Mouse (Mus musculus) embryonic fibroblast, embryonic 13.5 days (primary cell): ENCODE measurements at regions not wholly inside any gene's neighbourhood (a gene's known extent, or its start where the extent isn't known, plus 50 kb on each side); places are given as distances from the start of the nearest gene placed in this dataset.

ENCODE experiments used
- CTCF ChIP-seq: IDR thresholded peaks from 2 replicates; pipeline ENCODE4 v1.5.1; 2011; ENCODE audit warnings: mild to moderate bottlenecking, control low read depth, low read length, moderate library complexity, borderline replicate concordance; ENCODE audit not compliant: insufficient read depth
- POLR2A ChIP-seq: IDR thresholded peaks from 2 replicates; pipeline ENCODE4 v1.6.1; 2011; ENCODE audit warnings: low read depth, mild to moderate bottlenecking, control low read depth, low read length, moderate library complexity

DNA sequence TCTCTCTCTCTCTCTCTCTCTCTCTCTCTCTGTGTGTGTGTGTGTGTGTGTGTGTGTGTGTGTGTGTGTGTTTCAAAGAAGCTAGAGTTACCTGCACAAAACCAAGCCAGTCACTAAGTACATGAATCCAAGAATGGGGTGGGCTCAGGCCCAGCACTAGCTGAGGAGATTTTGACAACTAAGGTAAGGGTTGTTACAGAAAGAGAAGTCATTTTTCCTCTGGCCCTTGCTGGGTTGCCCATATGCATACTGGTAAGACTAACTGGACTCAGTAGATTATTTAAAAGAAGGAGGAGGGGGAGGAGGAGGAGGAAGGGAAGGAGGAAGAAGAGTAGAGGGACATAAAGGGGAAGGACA lies 62.4 kb upstream of the Sv2b start:
- no peak for TF ChIP-seq CTCF
- TF ChIP-seq POLR2A: no peak
